Mouse (Mus musculus) brain, adult 10 weeks (tissue): Measurements from ENCODE around the gene Dab2. TPM values are rescaled to one million over a fixed set of nuclear protein-coding genes. Genes with fewer than 3 reads are reported as not detected.

Experiments used
- polyA plus RNA-seq: library from polyadenylated mRNA; stranded (reverse); fragments of 350-450 nt; fragmentation: Illumina TruSeq; extraction: RNeasy Lipid Tissue Mini Kit (QIAGEN cat#74804); gene quantifications from one replicate; pipeline ENCODE4 v1.2.3, GENCODE M21; 2015; ENCODE audit warnings: low read depth, low replicate concordance

Dab2 gene
- polyA plus RNA-seq = 11.4 TPM

DNA sequence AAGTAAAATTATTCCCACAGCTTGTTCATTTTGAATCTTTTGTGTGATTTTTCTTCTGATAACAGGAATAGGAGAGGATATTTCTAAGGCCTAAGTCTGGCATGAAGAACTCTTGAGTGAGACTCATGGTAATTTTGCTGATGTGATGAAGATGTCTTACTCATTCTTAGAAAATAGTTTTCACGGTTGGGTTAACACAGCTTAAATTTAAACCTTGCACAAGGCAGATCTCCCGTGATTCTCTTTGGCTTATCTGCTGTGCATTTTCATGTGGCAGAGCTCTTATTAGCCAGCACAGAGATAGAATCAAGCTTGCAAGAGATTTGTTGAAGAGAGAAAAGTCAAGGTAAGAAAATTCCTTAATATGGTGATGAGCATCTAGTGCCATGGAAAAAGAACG, at the start of gene Dab2:
TSS of gene Dab2 (plus strand) at position 235 of the 400 bp plus-strand sequence.

DNA sequence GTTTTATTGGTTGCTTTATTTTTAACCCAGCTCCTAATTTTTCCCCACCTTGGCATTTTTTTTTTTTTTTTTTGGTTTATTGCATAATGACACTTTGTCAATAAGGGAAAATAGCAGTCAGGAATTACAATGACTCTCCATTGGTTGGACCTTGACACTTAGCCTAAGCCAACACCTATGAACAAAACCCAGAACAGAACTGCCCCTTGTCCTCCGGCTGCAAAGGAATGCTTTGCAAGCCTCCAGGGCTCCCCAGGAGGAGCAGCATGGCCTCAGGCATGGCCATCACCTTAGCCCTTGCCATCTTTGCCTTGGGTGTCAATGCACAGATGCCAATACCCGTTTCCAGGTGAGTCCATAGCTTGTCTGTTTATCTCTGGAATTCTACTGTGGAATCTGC, 145.5 kb downstream of the Dab2 start, which contains the start of gene C9:
TSS of gene C9 (plus strand) at position 193 of the 400 bp plus-strand sequence.

Other genes with a start within 250 kb of the Dab2 start
- not detected for gene C9, start 145.5 kb downstream of the Dab2 start, polyA plus RNA-seq
- gene Fyb, start 223.1 kb downstream of the Dab2 start, polyA plus RNA-seq = 4.6 TPM